Mouse (Mus musculus): ENCODE data around the gene Polg2. TPM values are rescaled to one million over a fixed set of nuclear protein-coding genes. Genes with fewer than 3 reads are reported as not detected.
"Not testable (repeated sequence)": the region's sequence is repeated elsewhere in the genome, so short reads cannot be mapped to it uniquely, and the experiment has no call there.

Gene Polg2
- polyA plus RNA-seq, 1 experiment, result 11.7 TPM

DNA sequence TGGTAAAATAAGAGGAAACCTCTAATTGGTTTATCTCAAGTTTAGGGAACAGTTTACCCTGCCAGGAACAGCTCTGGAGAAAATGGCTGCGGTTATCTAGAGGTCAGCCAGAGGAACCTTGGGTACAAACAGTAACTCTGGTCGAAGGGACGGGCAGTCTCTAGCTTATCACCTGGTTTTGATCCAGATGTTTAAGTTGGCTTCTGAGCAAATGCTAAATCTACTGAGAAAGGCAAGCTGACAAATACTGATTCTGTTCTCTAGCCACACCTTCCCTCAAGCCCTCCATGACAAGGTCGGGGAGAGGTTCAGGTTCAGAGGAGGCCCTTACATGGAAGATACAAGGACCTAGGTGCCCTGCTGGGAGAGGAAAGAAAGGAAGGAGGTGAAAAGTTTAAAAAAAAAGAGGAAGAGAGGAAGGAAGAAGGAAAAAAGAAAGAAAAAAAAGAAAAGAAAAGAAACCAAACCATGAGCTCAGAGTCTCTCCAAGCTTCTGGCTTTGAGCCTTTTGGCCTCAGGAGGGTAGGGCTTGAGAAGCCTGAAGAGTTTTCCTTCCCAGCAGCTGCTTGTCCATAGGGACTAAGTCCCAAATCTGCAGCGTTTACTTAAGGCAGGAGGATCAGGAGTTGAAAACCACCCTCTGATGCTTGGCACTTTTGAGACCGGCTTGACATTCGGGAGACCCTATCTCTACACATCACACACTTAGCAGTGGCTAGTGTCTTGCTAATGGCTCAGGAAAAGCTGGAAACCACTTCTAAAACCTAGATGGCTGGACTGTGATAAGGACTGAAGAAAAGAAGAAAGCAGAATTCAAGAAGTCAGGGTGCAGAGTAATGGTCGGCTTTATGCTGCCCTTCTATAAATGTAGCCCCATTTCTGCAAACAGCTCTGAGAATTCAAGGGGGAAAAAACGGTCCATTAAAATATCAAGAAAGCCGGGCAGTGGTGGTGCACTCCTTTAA is 50.7 kb downstream of the Polg2 start:
- WGBS, result 83% methylated on average over 10 of the region's 10 CpGs
- Histone ChIP-seq H3K4me1 (ENCODE audit: control insufficient read depth, insufficient read depth, low read length) (no peaks in the 10 kb centered on the region), H3K27ac (ENCODE audit: insufficient read depth, low read length) (no peak overlapping the region), H3K27me3 (ENCODE audit: control insufficient read depth, insufficient read depth, low read length) (no peaks in the 10 kb centered on the region), H3K4me3 (replicated peaks; ENCODE audit: insufficient read depth, low read depth, low read length) (no peak overlapping the region)
- no peak for DNase-seq
- no peak for TF ChIP-seq POLR2A (IDR thresholded peaks at IDR 0.05; ENCODE audit: borderline replicate concordance, insufficient read depth, low read length)
- no peak for TF ChIP-seq CTCF (IDR thresholded peaks at IDR 0.05; ENCODE audit: borderline replicate concordance, insufficient read depth, low read depth, low read length)

DNA sequence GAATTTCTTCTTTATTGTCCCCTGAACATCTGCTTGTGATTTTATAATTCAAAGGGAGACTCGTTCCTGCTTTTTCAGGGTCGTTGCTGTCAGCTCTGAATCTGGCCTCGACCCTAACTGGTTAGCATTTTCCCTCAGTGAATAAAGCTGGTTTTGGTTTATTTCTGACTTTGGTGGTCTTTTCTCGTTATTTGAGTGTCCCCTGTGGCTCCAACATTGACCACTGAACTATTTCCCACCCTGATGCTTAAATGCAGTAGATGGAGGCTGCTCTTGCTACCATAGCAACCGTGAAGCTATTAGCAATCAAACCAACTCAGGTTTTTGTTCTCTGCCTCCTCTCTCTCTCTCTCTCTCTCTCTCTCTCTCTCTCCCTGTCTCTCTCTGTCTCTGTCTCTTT is 51.4 kb downstream of the Polg2 start:
- no peak overlapping the region for H3K4me3 ChIP-seq (replicated peaks; ENCODE audit: insufficient read depth, low read depth, low read length)
- H3K27ac ChIP-seq (ENCODE audit: insufficient read depth, low read length), result no peak overlapping the region
- no peaks in the 10 kb centered on the region for H3K4me1 ChIP-seq (ENCODE audit: control insufficient read depth, insufficient read depth, low read length)
- no peak for DNase-seq
- WGBS, result 52% methylated on average over 5 of the region's 5 CpGs
- H3K27me3 ChIP-seq (ENCODE audit: control insufficient read depth, insufficient read depth, low read length), result no peaks in the 10 kb centered on the region
- no peak for TF ChIP-seq POLR2A (IDR thresholded peaks at IDR 0.05; ENCODE audit: borderline replicate concordance, insufficient read depth, low read length)
- TF ChIP-seq CTCF (IDR thresholded peaks at IDR 0.05; ENCODE audit: borderline replicate concordance, insufficient read depth, low read depth, low read length), result no peak

DNA sequence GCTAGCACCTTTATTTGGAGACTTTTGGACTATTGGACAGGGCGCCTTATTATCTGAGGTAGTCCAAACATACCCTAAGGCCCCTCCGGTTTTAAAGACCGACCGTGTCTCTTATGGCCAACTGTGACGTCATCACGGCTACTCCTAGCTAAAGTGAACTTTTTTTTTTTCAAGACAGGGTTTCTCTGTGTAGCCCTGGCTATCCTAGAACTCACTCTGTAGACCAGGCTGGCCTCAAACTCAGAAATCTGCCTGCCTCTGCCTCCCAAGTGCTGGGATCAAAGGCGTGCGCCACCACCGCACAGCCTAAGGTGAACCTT is 54.5 kb downstream of the Polg2 start:
- WGBS, result 94% methylated on average over 9 of the region's 9 CpGs
- not testable (repeated sequence) for H3K27ac ChIP-seq (ENCODE audit: insufficient read depth, low read length); H3K4me1 ChIP-seq (ENCODE audit: control insufficient read depth, insufficient read depth, low read length); H3K27me3 ChIP-seq (ENCODE audit: control insufficient read depth, insufficient read depth, low read length); DNase-seq; H3K4me3 ChIP-seq (replicated peaks; ENCODE audit: insufficient read depth, low read depth, low read length)

DNA sequence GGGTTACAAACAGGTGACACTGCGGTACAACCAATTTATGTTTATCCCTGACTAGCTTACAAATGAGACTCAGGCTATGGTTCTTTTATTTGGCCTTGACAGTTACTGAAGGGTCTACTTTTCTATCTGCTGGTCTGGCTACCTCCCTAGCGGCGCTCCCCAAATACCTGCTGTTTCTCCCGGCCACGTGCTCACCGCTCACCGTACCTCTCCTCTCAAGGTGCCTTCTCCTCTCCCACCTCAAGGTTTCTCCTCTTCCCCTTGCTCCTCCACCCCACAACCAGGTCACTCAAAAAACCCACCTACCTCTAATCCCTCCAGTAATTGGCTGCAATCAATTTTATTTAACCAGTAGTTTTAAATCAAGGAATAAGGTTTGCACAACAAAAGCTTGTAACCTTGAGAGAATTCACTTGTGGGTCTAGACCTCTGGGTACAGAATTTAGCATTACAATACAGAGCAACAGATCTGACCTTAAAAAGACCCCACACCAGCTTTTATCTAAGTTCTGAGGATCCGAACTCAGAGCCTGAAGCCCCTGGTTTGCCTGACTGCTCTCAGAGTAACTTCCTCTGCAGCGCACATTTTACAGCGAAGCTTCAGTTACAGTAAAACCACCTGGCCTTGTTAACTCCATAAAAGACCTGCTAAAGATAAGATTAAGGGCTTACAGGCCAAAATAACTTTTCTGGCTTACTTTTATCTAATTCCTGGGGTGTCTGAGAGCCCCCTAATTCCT is 55.0 kb downstream of the Polg2 start:
- no peak for DNase-seq
- TF ChIP-seq CTCF (IDR thresholded peaks at IDR 0.05; ENCODE audit: borderline replicate concordance, insufficient read depth, low read depth, low read length) (no peak), POLR2A (IDR thresholded peaks at IDR 0.05; ENCODE audit: borderline replicate concordance, insufficient read depth, low read length) (no peak)
- WGBS, result 93% methylated on average over 10 of the region's 10 CpGs
- H3K27me3 ChIP-seq (ENCODE audit: control insufficient read depth, insufficient read depth, low read length), result no peaks in the 10 kb centered on the region
- H3K4me1 ChIP-seq (ENCODE audit: control insufficient read depth, insufficient read depth, low read length), result no peaks in the 10 kb centered on the region
- H3K27ac ChIP-seq (ENCODE audit: insufficient read depth, low read length), result no peak overlapping the region
- no peak overlapping the region for H3K4me3 ChIP-seq (replicated peaks; ENCODE audit: insufficient read depth, low read depth, low read length)

DNA sequence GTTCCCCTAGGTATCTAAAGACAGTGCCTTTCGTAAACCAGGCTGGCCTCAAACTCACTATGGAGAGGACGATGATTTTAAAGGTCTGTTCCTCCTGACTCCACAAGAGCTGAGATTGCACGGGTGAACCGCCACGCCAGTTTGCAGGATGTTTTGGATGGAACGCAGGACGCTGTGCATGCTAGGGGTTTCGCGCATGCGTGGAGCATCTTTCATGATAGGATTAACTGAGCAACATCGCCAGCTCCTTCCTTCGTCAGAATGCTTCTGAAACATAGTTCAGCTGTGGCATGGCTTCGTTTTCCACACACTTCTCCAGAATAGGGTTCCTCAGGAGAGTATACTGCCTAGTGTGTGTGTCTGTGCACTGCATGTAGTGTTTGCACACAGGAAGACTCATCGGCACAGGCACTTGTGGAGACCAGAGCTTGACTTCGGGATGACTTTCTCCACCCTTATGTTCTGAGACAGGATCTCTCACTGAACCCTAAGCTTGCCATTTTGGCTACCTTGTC is 55.7 kb downstream of the Polg2 start:
- Histone ChIP-seq H3K27me3 (ENCODE audit: control insufficient read depth, insufficient read depth, low read length) (no peaks in the 10 kb centered on the region), H3K27ac (ENCODE audit: insufficient read depth, low read length) (no peak overlapping the region), H3K4me3 (replicated peaks; ENCODE audit: insufficient read depth, low read depth, low read length) (no peak overlapping the region), H3K4me1 (ENCODE audit: control insufficient read depth, insufficient read depth, low read length) (no peaks in the 10 kb centered on the region)
- TF ChIP-seq POLR2A (IDR thresholded peaks at IDR 0.05; ENCODE audit: borderline replicate concordance, insufficient read depth, low read length) (no peak), CTCF (IDR thresholded peaks at IDR 0.05; ENCODE audit: borderline replicate concordance, insufficient read depth, low read depth, low read length) (no peak)
- DNase-seq, result peak; percentile 28 to 32
- 71% methylated on average over 15 of the region's 15 CpGs for WGBS

DNA sequence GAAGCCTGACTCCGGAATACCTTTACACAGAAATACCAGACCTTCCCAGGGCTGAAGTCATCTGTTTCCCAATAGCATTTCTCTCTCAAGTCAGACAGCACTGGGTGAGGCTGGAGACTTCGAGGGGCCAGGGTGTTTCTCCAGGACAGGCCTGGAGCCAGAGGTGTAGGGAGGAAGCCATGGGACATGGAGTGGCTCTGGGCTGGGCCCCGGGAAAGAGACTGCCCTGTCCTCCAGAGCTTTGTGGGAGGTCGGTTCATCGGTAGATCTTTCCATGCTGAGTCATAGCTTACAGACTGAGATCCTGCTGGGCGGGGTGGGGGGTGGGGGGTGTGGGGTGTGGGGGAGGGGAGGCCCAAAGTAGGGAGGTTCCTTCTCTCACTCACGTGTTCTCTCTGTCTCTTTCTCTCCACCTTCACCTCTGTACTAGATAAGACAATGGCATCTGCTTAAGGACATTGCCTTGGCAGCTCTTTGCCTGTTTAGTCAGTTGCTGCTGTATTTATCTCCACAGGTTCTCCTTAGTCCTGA is 56.4 kb downstream of the Polg2 start:
- Histone ChIP-seq H3K4me1 (ENCODE audit: control insufficient read depth, insufficient read depth, low read length) (no peaks in the 10 kb centered on the region), H3K27me3 (ENCODE audit: control insufficient read depth, insufficient read depth, low read length) (no peaks in the 10 kb centered on the region), H3K27ac (ENCODE audit: insufficient read depth, low read length) (no peak overlapping the region), H3K4me3 (replicated peaks; ENCODE audit: insufficient read depth, low read depth, low read length) (no peak overlapping the region)
- DNase-seq, result no peak
- no peak for TF ChIP-seq CTCF (IDR thresholded peaks at IDR 0.05; ENCODE audit: borderline replicate concordance, insufficient read depth, low read depth, low read length)
- TF ChIP-seq POLR2A (IDR thresholded peaks at IDR 0.05; ENCODE audit: borderline replicate concordance, insufficient read depth, low read length), result no peak
- WGBS, result 35% methylated on average over 7 of the region's 7 CpGs

DNA sequence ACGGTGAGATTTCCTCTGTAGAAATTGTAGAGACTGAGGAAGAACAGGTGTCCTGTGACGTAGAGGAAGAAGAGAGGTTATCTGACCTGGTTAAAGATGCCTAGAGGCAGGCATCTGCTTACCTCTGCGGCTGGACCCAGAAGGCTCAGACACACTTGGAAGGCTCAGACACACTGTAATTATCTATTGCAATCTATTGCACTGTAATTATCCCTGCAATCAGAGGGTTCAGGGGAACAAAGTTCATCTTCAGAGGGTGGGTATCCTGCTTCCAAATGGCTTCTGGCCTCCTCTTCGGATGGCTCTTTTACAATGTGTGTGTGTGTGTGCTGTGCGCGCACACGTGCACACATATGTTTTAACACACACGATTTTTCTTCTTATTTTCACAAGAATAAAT is 59.0 kb downstream of the Polg2 start:
- Histone ChIP-seq H3K27me3 (ENCODE audit: control insufficient read depth, insufficient read depth, low read length) (no peaks in the 10 kb centered on the region), H3K27ac (ENCODE audit: insufficient read depth, low read length) (no peak overlapping the region), H3K4me3 (replicated peaks; ENCODE audit: insufficient read depth, low read depth, low read length) (no peak overlapping the region), H3K4me1 (ENCODE audit: control insufficient read depth, insufficient read depth, low read length) (no peaks in the 10 kb centered on the region)
- TF ChIP-seq CTCF (IDR thresholded peaks at IDR 0.05; ENCODE audit: borderline replicate concordance, insufficient read depth, low read depth, low read length) (no peak), POLR2A (IDR thresholded peaks at IDR 0.05; ENCODE audit: borderline replicate concordance, insufficient read depth, low read length) (no peak)
- 93% methylated on average over 8 of the region's 8 CpGs for WGBS
- no peak for DNase-seq

Other genes with a start within 250 kb of the Polg2 start
- gene Tex2, start 166.1 kb downstream of the Polg2 start, polyA plus RNA-seq (2012; rRNA removed), result 71.3 and 79.6 TPM in 2 replicates
- 15.8 and 16.2 TPM in 2 replicates for gene Pecam1, start 28.9 kb downstream of the Polg2 start, polyA plus RNA-seq (2012; rRNA removed)
- gene Milr1, start 28.3 kb downstream of the Polg2 start, polyA plus RNA-seq (2012; rRNA removed), result 0.10 and 0.30 TPM in 2 replicates
- 676 and 721 TPM in 2 replicates for gene Ddx5, start 9.6 kb upstream of the Polg2 start, polyA plus RNA-seq (2012; rRNA removed)
- 31.8 and 37.1 TPM in 2 replicates for gene Cep95, start 9.7 kb upstream of the Polg2 start, polyA plus RNA-seq (2012; rRNA removed)
- 16.3 and 18.1 TPM in 2 replicates for gene Smurf2, start 141.2 kb upstream of the Polg2 start, polyA plus RNA-seq (2012; rRNA removed)
- 30.1 and 32.2 TPM in 2 replicates for gene Kpna2, start 220.0 kb upstream of the Polg2 start, polyA plus RNA-seq (2012; rRNA removed)
- gene 1810010H24Rik, start 246.1 kb upstream of the Polg2 start, polyA plus RNA-seq (2012; rRNA removed), result 6.8 and 7.7 TPM in 2 replicates

Measured in cerebellum, adult 2 months (tissue).